Mouse (Mus musculus) ES-E14 (cell line): ENCODE results near the gene Krtap5-4.

Experiments used
- CHD2 ChIP-seq: IDR thresholded peaks from 2 replicates; pipeline ENCODE4 v1.6.1; 2014; ENCODE audit warnings: mild to moderate bottlenecking, low read depth, low read length, inconsistent platforms
- HCFC1 ChIP-seq: IDR thresholded peaks from 2 replicates; pipeline ENCODE4 v1.6.1; 2012; ENCODE audit warnings: low read length, inconsistent platforms, borderline replicate concordance; ENCODE audit not compliant: insufficient read depth
- ZC3H11A ChIP-seq: IDR thresholded peaks from 2 replicates; pipeline ENCODE4 v1.6.1; 2012; ENCODE audit warnings: low read depth, mild to moderate bottlenecking, inconsistent platforms, low read length, borderline replicate concordance
- ZNF384 ChIP-seq: IDR thresholded peaks from 2 replicates; pipeline ENCODE4 v1.6.1; 2012; ENCODE audit warnings: low read depth, low read length, inconsistent platforms

DNA sequence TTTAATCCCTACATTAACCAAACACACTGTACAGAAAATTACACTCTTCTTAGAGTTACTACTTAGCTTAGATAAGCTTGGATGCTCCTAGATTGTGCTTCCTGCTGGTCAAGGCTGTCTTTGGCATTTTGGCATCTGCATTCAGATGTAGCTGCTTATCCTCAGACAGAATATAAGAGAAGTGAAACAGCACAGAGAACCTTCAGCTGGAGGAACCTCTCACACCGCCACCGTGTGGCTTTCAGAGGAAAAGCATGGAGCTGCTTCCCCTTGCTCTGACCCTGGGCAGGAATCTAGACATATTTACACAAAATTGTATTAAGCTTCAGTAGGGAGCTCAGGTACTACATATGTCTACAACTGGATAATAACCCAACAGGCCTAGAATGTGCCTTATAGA is 47.8 kb upstream of the Krtap5-4 start:
- TF ChIP-seq ZC3H11A (no peak), HCFC1 (no peak), CHD2 (no peak), ZNF384 (no peak)
